Mouse (Mus musculus) limb, embryonic 15.5 days (tissue): ENCODE results near the gene Prune1. TPM values are rescaled to one million over a fixed set of nuclear protein-coding genes. Genes with fewer than 3 reads are reported as not detected.

Experiments used
- ATAC-seq: fragments of 200-750 bp; cut with Nextera tagmentation; 2 replicates; pipeline ENCODE4 v1.8.0; 2017; ENCODE audit warnings: low read depth, moderate TSS enrichment; ENCODE audit not compliant: insufficient number of reproducible peaks, low FRiP score, low TSS enrichment
- H3K27ac ChIP-seq: fragments of 300-500 bp; sonication (generic); 2 replicates; pipeline ENCODE4 v1.5.1; 2015; ENCODE audit warnings: moderate library complexity, mild to moderate bottlenecking, inconsistent platforms
- H3K27me3 ChIP-seq: fragments of 300-500 bp; sonication (generic); 2 replicates; pipeline ENCODE4 v1.6.1; 2015; ENCODE audit warnings: inconsistent platforms
- H3K36me3 ChIP-seq: fragments of 300-500 bp; sonication (generic); 2 replicates; pipeline ENCODE4 v1.6.1; 2015; ENCODE audit warnings: inconsistent platforms
- H3K4me1 ChIP-seq: fragments of 300-500 bp; sonication (generic); 2 replicates; pipeline ENCODE4 v1.6.1; 2015; ENCODE audit warnings: inconsistent platforms
- H3K4me2 ChIP-seq: fragments of 300-500 bp; sonication (generic); 2 replicates; pipeline ENCODE4 v1.6.1; 2015; ENCODE audit warnings: mild to moderate bottlenecking, inconsistent platforms
- H3K4me3 ChIP-seq: fragments of 300-500 bp; sonication (generic); 2 replicates; pipeline ENCODE4 v1.5.1; 2015; ENCODE audit warnings: mild to moderate bottlenecking, inconsistent platforms
- H3K9ac ChIP-seq: fragments of 300-500 bp; sonication (generic); 2 replicates; pipeline ENCODE4 v1.6.1; 2015; ENCODE audit warnings: inconsistent platforms
- H3K9me3 ChIP-seq: fragments of 300-500 bp; sonication (generic); 2 replicates; pipeline ENCODE4 v1.6.1; 2016; ENCODE audit warnings: inconsistent platforms
- WGBS: fragments of 180-500 bp; shearing (Covaris S2); methylation state at CpG from one replicate; pipeline ENCODE4 v1.1.7; 2015; 5-methylcytosine and 5-hydroxymethylcytosine counted together
- polyA plus RNA-seq: library from polyadenylated mRNA; unstranded; fragments of >200 nt; fragmentation: Nextera tagmentation; extraction: Ambion mirVana; gene quantifications from 2 replicates; pipeline ENCODE4 v1.2.1, GENCODE M21; 2015

Prune1 gene
- polyA plus RNA-seq, 1 experiment from 2014 or later = 22.7 TPM

DNA sequence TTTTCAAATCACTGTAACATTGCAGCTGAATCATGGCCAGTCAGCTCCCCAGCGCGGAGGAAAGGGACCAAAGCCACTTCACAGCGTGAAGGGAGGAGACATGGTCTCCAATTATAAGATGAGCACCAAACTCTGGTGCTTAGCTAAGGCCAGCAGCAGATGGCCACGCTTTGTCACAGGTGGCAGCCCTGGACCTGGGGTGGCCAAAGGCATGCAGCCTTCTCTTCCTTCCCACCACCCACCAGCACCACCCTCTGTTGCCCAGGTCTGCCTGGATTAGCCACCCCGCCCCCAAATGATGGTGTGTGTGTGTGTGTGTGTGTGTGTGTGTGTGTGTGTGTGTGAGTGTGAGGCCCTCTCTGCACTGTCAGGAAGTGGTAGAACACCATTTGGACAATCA, 8.4 kb downstream of the Prune1 start:
- Histone ChIP-seq H3K4me3 (no peak overlapping the region), H3K9ac (no peak overlapping the region), H3K4me1 (peaks cover 4% of the 10 kb centered on the region; the same call in 1 of the 2 replicates), H3K9me3 (no peaks in the 10 kb centered on the region), H3K27ac (no peak overlapping the region), H3K36me3 (peaks cover 7% of the 10 kb centered on the region), H3K4me2 (no peak overlapping the region), H3K27me3 (no peaks in the 10 kb centered on the region)
- WGBS = 91% methylated on average over 5 of the region's 5 CpGs
- ATAC-seq = no peak

DNA sequence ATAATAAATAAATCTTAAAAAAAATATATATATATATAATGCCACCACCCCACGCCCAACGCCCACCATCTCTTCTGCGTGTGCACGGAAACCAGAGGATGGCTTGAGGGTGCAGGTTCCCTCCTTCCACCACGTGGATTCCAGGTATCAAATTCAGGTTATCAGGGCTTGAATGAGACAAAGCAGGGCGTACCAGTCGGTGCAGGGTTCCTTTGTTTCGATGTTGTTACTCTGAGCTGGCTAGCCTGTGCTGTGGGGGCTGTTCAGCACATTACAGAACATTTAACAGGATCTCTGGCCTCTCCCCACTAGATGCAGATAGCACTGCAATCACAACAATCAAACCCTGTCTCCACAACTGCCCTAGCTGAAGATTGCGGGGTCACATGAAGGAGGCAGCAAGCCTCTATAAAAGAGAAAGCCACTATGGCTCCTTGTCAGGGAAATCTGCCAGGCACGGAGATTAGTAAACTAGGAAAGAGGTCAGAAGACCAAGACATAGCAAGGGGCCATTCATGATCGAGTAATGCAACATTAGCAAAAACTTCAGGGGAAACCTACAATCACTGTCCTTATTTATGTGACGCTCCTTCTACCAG, 11.0 kb downstream of the Prune1 start:
- 85% methylated on average over 12 of the region's 12 CpGs for WGBS
- H3K9me3 ChIP-seq = no peaks in the 10 kb centered on the region
- no peaks in the 10 kb centered on the region for H3K27me3 ChIP-seq
- peaks cover 4% of the 10 kb centered on the region; the same call in 1 of the 2 replicates for H3K4me1 ChIP-seq
- H3K36me3 ChIP-seq = peaks cover 31% of the 10 kb centered on the region
- no peak overlapping the region for H3K4me3 ChIP-seq
- no peak for ATAC-seq
- no peak overlapping the region for H3K9ac ChIP-seq
- no peak overlapping the region for H3K27ac ChIP-seq
- no peak overlapping the region for H3K4me2 ChIP-seq

DNA sequence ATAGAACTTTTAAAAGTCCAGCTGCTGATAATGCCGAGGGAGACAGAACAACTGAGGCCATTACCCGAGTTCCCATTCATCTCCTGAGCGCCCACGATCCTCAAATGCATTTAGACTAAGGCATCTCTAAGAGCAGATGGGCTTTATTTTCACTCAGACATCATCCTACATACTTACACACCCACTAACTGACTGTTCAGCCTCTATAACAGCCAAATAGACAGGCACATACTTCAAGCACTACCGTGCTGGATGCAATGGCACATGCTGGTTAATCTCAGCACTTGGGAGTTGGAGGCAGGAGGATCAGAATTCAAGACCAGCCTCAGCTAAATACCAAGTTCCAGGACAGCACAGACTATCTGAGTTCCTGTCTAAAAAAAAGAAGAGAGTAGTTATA, 12.1 kb downstream of the Prune1 start:
- 89% methylated on average over 5 of the region's 5 CpGs for WGBS
- H3K4me3 ChIP-seq = no peak overlapping the region
- H3K27ac ChIP-seq = no peak overlapping the region
- ATAC-seq = no peak
- H3K4me1 ChIP-seq = no peaks in the 10 kb centered on the region
- H3K4me2 ChIP-seq = no peak overlapping the region
- no peak overlapping the region for H3K9ac ChIP-seq
- no peaks in the 10 kb centered on the region for H3K27me3 ChIP-seq
- H3K9me3 ChIP-seq = no peaks in the 10 kb centered on the region
- peaks cover 35% of the 10 kb centered on the region for H3K36me3 ChIP-seq

DNA sequence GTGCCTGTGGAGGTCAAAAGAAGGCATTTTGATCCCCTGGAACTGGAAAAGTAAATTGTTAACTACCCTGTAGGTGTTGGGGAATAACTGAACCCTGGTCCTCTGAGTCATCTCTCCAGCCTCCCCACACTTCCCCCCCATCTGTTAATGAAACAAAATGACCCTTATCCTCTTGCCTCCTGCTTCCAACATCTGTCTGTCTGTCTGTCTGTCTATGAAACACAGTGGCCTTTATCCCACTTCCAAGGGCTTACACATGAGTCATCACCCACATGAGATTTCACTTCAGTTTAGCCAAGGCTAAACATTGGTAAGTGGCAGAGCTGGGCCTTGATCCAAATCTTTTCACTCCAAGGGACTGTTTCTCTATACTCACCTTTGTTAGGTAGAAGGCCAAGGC, 14.0 kb downstream of the Prune1 start:
- H3K36me3 ChIP-seq = peaks cover 51% of the 10 kb centered on the region
- no peak overlapping the region for H3K4me3 ChIP-seq
- H3K4me2 ChIP-seq = no peak overlapping the region
- no peaks in the 10 kb centered on the region for H3K9me3 ChIP-seq
- no peaks in the 10 kb centered on the region for H3K4me1 ChIP-seq
- H3K27me3 ChIP-seq = no peaks in the 10 kb centered on the region
- H3K27ac ChIP-seq = no peak overlapping the region
- no peak overlapping the region for H3K9ac ChIP-seq
- no peak for ATAC-seq

DNA sequence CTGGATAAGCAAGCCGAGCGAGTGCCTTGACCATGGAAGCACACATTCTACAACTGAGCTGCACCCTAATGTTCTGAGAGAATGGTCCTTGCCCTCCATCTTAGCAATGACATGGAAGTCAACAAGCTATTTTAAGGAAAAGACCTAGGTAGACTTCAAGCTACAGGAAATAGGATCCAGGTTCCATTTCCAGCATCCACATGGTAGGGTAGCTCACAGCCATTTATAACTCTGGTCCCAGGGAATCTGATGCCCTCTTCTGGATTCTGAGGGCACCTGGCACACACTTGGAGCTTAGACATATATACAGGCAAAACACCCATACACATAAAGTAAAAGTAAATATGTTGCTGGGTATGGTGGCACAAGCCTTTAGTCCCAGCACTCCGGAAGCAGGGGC, 15.8 kb downstream of the Prune1 start:
- WGBS = 95% methylated on average over 3 of the region's 3 CpGs
- peaks cover 63% of the 10 kb centered on the region for H3K36me3 ChIP-seq
- no peak overlapping the region for H3K4me2 ChIP-seq
- no peak overlapping the region for H3K27ac ChIP-seq
- ATAC-seq = no peak
- H3K9me3 ChIP-seq = no peaks in the 10 kb centered on the region
- no peak overlapping the region for H3K9ac ChIP-seq
- H3K4me1 ChIP-seq = no peaks in the 10 kb centered on the region
- no peaks in the 10 kb centered on the region for H3K27me3 ChIP-seq
- H3K4me3 ChIP-seq = no peak overlapping the region

DNA sequence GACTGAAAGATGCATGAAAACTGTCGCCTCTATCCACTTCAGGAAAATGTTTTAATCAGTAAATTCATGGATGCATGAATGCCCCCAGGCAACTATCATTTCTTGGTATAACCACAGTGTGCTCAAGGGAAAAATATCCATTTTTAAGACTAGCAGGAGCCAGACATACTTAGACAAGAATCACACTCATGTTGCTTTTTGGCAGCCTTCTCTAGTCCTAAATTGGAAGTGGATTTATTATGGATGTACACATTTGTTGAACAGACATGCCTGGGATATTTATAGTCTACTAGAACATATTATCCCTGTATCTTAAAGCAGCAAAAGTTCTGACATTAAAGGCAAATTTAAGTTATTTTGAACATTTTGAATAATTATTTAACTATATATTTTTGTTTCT, 17.2 kb downstream of the Prune1 start:
- Histone ChIP-seq H3K36me3 (peaks cover 69% of the 10 kb centered on the region), H3K4me2 (no peak overlapping the region), H3K4me3 (no peak overlapping the region), H3K27ac (no peak overlapping the region), H3K9me3 (no peaks in the 10 kb centered on the region), H3K4me1 (no peaks in the 10 kb centered on the region), H3K27me3 (no peaks in the 10 kb centered on the region), H3K9ac (no peak overlapping the region)
- no peak for ATAC-seq
- WGBS = 71% methylated on average over 1 of the region's 1 CpGs

DNA sequence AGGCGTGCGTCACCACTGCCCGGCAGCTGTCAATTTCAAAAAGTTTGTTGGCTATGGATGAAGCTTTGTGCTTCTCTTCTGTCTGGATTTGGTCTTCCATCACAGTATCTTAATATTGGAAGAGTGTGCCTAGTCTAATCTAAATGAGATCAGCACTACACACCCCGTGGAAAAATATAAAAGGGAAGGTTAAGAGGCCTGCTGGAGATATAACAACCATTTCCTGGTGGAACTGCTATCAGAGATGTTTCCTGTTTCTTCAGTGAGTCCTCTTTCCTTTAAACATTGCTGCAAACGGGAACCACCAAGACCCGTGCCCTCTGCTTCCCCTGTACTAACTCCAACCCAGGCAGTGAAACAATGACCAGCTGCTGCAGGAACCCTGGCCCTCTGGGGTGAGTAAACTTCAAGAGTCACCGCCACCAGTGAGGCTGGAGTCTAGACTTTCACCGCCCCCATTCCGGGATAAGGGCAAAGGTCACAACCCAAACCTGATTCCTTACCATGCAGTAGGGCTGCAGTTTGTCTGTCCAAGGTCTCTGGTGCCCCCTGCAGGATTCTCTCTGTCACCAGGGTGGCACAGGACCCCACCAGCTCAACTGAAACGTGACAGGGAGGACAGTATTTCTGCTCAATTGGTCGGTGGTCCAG, 18.7 kb downstream of the Prune1 start:
- H3K4me1 ChIP-seq = no peaks in the 10 kb centered on the region
- no peak overlapping the region for H3K4me3 ChIP-seq
- peaks cover 71% of the 10 kb centered on the region for H3K36me3 ChIP-seq
- H3K27me3 ChIP-seq = no peaks in the 10 kb centered on the region
- H3K4me2 ChIP-seq = no peak overlapping the region
- no peaks in the 10 kb centered on the region for H3K9me3 ChIP-seq
- no peak for ATAC-seq
- H3K27ac ChIP-seq = peak overlapping the region; percentile 33; the same call in 1 of the 2 replicates
- H3K9ac ChIP-seq = no peak overlapping the region
- 47% methylated on average over 11 of the region's 11 CpGs for WGBS

DNA sequence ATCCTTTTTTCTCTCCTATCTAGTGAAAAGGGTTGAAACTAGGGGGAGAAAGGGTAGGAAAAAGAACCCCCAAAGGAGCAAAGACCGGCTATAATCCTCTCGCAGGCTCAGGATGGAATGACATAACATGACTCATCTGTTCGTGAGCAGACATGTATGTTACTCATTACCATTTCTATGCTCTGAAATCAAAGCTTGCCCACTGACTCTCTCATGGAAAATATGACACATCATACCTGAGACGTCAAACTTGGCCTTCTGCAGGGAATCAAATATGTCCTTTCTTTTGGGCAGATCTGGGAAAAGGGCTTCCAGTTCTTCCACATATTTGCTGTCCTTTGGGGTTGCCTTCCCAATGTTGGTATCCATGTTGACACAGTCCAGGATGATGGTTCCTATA, 19.9 kb downstream of the Prune1 start:
- ATAC-seq = no peak
- Histone ChIP-seq H3K4me3 (no peak overlapping the region), H3K27ac (no peak overlapping the region), H3K9me3 (no peaks in the 10 kb centered on the region), H3K9ac (no peak overlapping the region), H3K27me3 (no peaks in the 10 kb centered on the region), H3K4me1 (no peaks in the 10 kb centered on the region), H3K36me3 (peaks cover 67% of the 10 kb centered on the region), H3K4me2 (no peak overlapping the region)
- WGBS = 77% methylated on average over 4 of the region's 4 CpGs

DNA sequence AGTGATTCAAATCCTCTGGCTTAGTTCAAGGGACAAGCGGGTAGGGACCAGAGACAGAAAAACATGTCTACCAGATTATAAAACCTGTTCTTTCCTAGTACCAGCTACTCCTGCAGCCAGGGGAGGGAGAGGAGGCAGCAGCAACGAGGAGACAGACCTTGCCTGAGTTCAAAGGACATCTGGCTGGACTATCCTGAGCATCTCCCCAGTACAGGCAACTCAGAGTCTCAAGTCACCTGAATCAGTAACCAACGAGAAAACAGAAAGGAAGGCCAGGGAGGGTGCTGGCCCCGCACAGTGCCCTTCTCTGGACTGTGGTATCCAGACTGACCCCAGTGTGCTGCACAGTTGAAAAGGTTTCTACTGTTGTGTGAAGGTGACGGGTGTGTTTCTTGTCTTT, 24.9 kb downstream of the Prune1 start:
- Histone ChIP-seq H3K9ac (no peak overlapping the region), H3K27ac (no peak overlapping the region), H3K4me1 (no peaks in the 10 kb centered on the region), H3K27me3 (no peaks in the 10 kb centered on the region), H3K9me3 (no peaks in the 10 kb centered on the region), H3K4me3 (no peak overlapping the region), H3K36me3 (peaks cover 69% of the 10 kb centered on the region), H3K4me2 (no peak overlapping the region)
- ATAC-seq = no peak
- 80% methylated on average over 5 of the region's 5 CpGs for WGBS

DNA sequence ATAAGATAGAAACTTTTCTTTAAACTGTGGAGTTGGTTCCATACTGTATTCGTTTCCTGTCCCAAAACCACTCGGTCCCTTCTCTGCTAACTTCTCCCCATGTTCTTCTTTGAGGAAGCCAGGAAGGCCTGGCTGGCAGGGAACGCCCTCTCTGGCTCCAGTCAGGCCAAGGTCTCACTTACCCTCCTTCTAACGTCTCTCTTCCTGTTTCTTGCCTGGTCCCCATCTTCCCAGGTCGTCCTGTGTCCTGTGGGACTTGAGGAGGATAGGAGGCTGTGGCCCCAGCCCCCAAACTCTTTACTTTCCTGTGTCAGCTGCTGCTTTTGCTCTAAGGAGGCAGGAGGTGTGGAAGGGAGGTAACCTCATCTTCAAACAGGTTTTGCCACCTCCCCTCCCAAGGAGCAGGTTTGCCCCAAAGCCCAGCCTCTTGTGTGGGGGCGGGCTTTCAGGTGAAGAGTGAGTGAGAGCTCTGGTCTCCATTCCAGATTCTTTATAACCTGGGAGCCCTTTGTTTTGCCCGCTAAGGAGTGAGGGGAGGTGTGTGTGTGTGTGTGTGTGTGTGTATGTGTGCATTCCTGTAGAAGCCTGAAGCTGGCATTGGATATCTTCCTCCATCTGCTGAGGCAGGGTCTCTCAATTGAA, 31.0 kb downstream of the Prune1 start, which contains the start of gene Bnipl:
Bnipl (minus strand) TSS at position 411 of the 642 bp plus-strand sequence.
- Histone ChIP-seq H3K9me3 (no peaks in the 10 kb centered on the region), H3K36me3 (peaks cover 26% of the 10 kb centered on the region), H3K4me2 (no peak within 1 kb of the TSS), H3K9ac (no peak within 1 kb of the TSS), H3K4me3 (0 out of 2 replicates have a peak within 1 kb of the TSS, but pooled peaks have one; percentile 1), H3K27me3 (no peaks in the 10 kb centered on the region), H3K4me1 (no peaks in the 10 kb centered on the region), H3K27ac (peak within 1 kb of the TSS; percentile 28)
- WGBS = 42% methylated on average over 7 of the region's 7 CpGs
- ATAC-seq = no peak

DNA sequence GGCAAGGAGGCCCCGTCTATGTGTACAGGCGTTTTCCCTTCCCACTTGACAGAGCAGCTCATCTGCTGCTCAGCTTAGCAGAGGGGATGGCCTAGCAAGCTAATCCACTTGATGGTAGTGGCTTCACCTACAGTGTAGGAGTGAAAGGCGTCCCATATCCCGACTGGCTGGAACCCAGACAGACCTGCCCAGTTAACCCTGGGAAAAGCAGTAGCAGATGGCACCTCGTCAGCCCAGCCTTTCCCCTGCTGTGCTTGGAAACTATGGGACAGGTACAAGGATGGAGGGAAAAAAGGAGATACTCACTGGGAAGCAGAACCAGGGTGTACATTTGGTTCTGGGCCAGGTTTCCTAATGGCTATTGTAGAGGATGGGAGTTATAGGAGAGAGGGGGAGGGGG, 31.5 kb downstream of the Prune1 start:
- 64% methylated on average over 5 of the region's 5 CpGs for WGBS
- no peak for ATAC-seq
- no peaks in the 10 kb centered on the region for H3K9me3 ChIP-seq
- H3K4me1 ChIP-seq = no peaks in the 10 kb centered on the region
- no peak overlapping the region for H3K4me2 ChIP-seq
- H3K9ac ChIP-seq = no peak overlapping the region
- H3K4me3 ChIP-seq = no peak overlapping the region
- no peaks in the 10 kb centered on the region for H3K27me3 ChIP-seq
- peak overlapping the region; percentile 8; the same call in 1 of the 2 replicates for H3K27ac ChIP-seq
- H3K36me3 ChIP-seq = peaks cover 21% of the 10 kb centered on the region

DNA sequence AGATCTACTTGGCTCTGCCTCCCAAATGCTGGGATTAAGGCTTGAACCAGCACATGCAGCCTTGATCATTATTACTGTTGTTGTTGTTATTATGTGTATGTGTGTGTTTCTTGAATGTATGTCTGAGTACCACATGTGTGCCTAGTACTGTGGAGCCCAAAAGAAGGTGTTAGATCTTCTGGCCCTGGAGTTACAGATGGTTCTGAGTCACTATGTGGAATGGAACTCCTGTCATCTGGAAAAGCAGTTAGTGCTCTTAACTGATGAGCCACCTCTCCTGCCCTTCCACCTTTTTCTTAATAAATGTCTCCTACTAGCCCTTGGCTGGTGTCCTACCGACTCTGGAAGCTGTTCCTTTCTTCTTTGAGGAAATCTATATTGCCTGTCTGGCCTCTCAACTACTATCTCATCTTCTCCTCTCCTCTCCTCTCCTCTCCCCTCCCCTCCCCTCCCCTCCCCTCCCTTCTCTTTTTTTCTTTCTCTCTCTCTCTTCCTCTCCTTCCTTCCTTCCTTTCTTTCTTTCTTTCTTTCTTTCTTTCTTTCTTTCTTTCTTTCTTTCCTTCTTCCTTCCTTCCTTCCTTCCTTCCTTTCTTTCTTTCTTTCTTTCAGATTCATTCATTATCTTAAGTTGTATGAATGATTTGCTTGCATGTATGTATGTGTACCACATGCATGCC, 34.1 kb downstream of the Prune1 start:
- no peaks in the 10 kb centered on the region for H3K4me1 ChIP-seq
- ATAC-seq = no peak
- 53% methylated on average over 1 of the region's 1 CpGs for WGBS

More for the DNA sequence above, 34.1 kb downstream of the Prune1 start:
- Histone ChIP-seq H3K27me3 (no peaks in the 10 kb centered on the region), H3K4me3 (no peak overlapping the region), H3K9ac (no peak overlapping the region), H3K36me3 (peaks cover 3% of the 10 kb centered on the region; the same call in 1 of the 2 replicates), H3K27ac (no peak overlapping the region; the same call in 1 of the 2 replicates), H3K4me2 (no peak overlapping the region), H3K9me3 (no peaks in the 10 kb centered on the region)
